Mouse (Mus musculus) neutrophil, adult 5-6 weeks (primary cell): ENCODE measurements around the gene Zbtb3. TPM values are rescaled to one million over a fixed set of nuclear protein-coding genes. Genes with fewer than 3 reads are reported as not detected.

Experiments
- ATAC-seq: fragments of 151-379, 151-347 bp; 2 replicates; pipeline ENCODE4 v1.8.0; 2017; ENCODE audit warnings: mild to moderate bottlenecking, moderate TSS enrichment; ENCODE audit not compliant: insufficient number of reproducible peaks, poor library complexity, low FRiP score, severe bottlenecking; ENCODE audit errors: extremely low read depth
- total RNA-seq: library from RNA; stranded (forward); fragments of 200-1000 nt; gene quantifications from 2 replicates; pipeline ENCODE4 v1.2.3, GENCODE M21; 2017

The Zbtb3 gene
- total RNA-seq, 1 experiment from 2014 or later: 4.2 TPM

- peak; percentile 67 for ATAC-seq
Observed at GRCm38 (mm10) chr19:8837251-8837791, 35.0 kb downstream of the Zbtb3 start, which contains the start of gene Bscl2. Gene Bscl2 (plus strand): TSS chr19:8837467.

GRCm38 (mm10) chr19:8838041-8838730 is 35.8 kb downstream of the Zbtb3 start:
- no peak for ATAC-seq

GRCm38 (mm10) chr19:8839103-8839907 is 37.0 kb downstream of the Zbtb3 start, which contains the start of gene Gng3:
Gene Gng3 (minus strand): TSS chr19:8839194.
- ATAC-seq: no peak

GRCm38 (mm10) chr19:8839908-8840791 is 37.8 kb downstream of the Zbtb3 start:
- peak; percentile 48; the same call in 1 of the 2 replicates for ATAC-seq

GRCm38 (mm10) chr19:8841012-8841411 is 38.7 kb downstream of the Zbtb3 start:
- ATAC-seq: no peak

- no peak for ATAC-seq
Observed at GRCm38 (mm10) chr19:8842961-8843360, 40.6 kb downstream of the Zbtb3 start.

- peak; percentile 51; the same call in 1 of the 2 replicates for ATAC-seq
Observed at GRCm38 (mm10) chr19:8844371-8845129, 42.2 kb downstream of the Zbtb3 start.

GRCm38 (mm10) chr19:8848356-8848755 is 46.0 kb downstream of the Zbtb3 start:
- no peak for ATAC-seq

- ATAC-seq: no peak
Observed at GRCm38 (mm10) chr19:8850402-8850901, 48.1 kb downstream of the Zbtb3 start, which contains the start of gene Lrrn4cl. Gene Lrrn4cl (plus strand): TSS chr19:8850768.

- no peak for ATAC-seq
Observed at GRCm38 (mm10) chr19:8851639-8852038, 49.3 kb downstream of the Zbtb3 start.

- ATAC-seq: no peak
Observed at GRCm38 (mm10) chr19:8852236-8852928, 50.0 kb downstream of the Zbtb3 start.

- ATAC-seq: no peak
Observed at GRCm38 (mm10) chr19:8853117-8853516, 50.8 kb downstream of the Zbtb3 start.

Other genes starting within 250 kb of the Zbtb3 start
- not detected in 2 replicates for gene Slc22a8, start 211.3 kb upstream of the Zbtb3 start, total RNA-seq
- not detected in 2 replicates for gene Slc22a6, start 184.5 kb upstream of the Zbtb3 start, total RNA-seq
- not detected in 2 replicates for gene Chrm1, start 138.8 kb upstream of the Zbtb3 start, total RNA-seq
- 62.0 and 69.6 TPM in 2 replicates for gene Slc3a2, start 79.2 kb upstream of the Zbtb3 start, total RNA-seq
- gene Wdr74, start 66.7 kb upstream of the Zbtb3 start, total RNA-seq: 36.4 and 46.0 TPM in 2 replicates
- gene 1700092M07Rik, start 61.8 kb upstream of the Zbtb3 start, total RNA-seq: 7.2 TPM in 1 of 2 replicates, not detected in the other
- 144 and 149 TPM in 2 replicates for gene Stx5a, start 61.1 kb upstream of the Zbtb3 start, total RNA-seq
- gene Nxf1, start 45.5 kb upstream of the Zbtb3 start, total RNA-seq: 183 and 187 TPM in 2 replicates
- gene Tmem223, start 31.6 kb upstream of the Zbtb3 start, total RNA-seq: 15.5 and 16.6 TPM in 2 replicates
- gene Tmem179b, start 28.1 kb upstream of the Zbtb3 start, total RNA-seq: 80.4 and 111 TPM in 2 replicates
- gene Taf6l, start 16.1 kb upstream of the Zbtb3 start, total RNA-seq: 9.2 and 11.6 TPM in 2 replicates
- gene Polr2g, start 4.0 kb upstream of the Zbtb3 start, total RNA-seq: 30.0 and 32.5 TPM in 2 replicates
- 46.0 and 48.2 TPM in 2 replicates for gene Ttc9c, start 16.8 kb downstream of the Zbtb3 start, total RNA-seq
- gene Hnrnpul2, start 17.5 kb downstream of the Zbtb3 start, total RNA-seq: 110 and 115 TPM in 2 replicates
- 33.6 and 50.5 TPM in 2 replicates for gene AC129217.1, start 27.2 kb downstream of the Zbtb3 start, total RNA-seq
- 15.8 and 22.6 TPM in 2 replicates for gene Bscl2, start 34.9 kb downstream of the Zbtb3 start, total RNA-seq
- gene Gng3, start 36.6 kb downstream of the Zbtb3 start, total RNA-seq: 0.23 and 0.25 TPM in 2 replicates
- not detected in 2 replicates for gene Lrrn4cl, start 48.2 kb downstream of the Zbtb3 start, total RNA-seq
- gene Ubxn1, start 68.9 kb downstream of the Zbtb3 start, total RNA-seq: 167 TPM in 2 replicates
- 38.4 and 59.9 TPM in 2 replicates for gene Uqcc3, start 78.4 kb downstream of the Zbtb3 start, total RNA-seq
- gene Lbhd1, start 81.2 kb downstream of the Zbtb3 start, total RNA-seq: 13.4 and 31.1 TPM in 2 replicates
- not detected in 2 replicates for gene Gm49403, start 81.4 kb downstream of the Zbtb3 start, total RNA-seq
- 57.6 and 75.0 TPM in 2 replicates for gene 1810009A15Rik, start 86.3 kb downstream of the Zbtb3 start, total RNA-seq
- gene Gm49416, start 86.4 kb downstream of the Zbtb3 start, total RNA-seq: not detected in 2 replicates
- 9.0 and 9.2 TPM in 2 replicates for gene Ints5, start 90.5 kb downstream of the Zbtb3 start, total RNA-seq
- 62.1 and 69.2 TPM in 2 replicates for gene Ganab, start 95.5 kb downstream of the Zbtb3 start, total RNA-seq
- 46.6 and 47.5 TPM in 2 replicates for gene B3gat3, start 117.8 kb downstream of the Zbtb3 start, total RNA-seq
- 2.6 and 3.1 TPM in 2 replicates for gene Rom1, start 126.8 kb downstream of the Zbtb3 start, total RNA-seq
- gene Eml3, start 127.0 kb downstream of the Zbtb3 start, total RNA-seq: 75.3 and 92.8 TPM in 2 replicates
- 165 and 169 TPM in 2 replicates for gene Mta2, start 139.3 kb downstream of the Zbtb3 start, total RNA-seq
- 25.9 and 29.6 TPM in 2 replicates for gene Tut1, start 151.3 kb downstream of the Zbtb3 start, total RNA-seq
- gene Eef1g, start 164.5 kb downstream of the Zbtb3 start, total RNA-seq: 345 and 391 TPM in 2 replicates
- 181 and 193 TPM in 2 replicates for gene Ahnak, start 186.7 kb downstream of the Zbtb3 start, total RNA-seq